Mouse (Mus musculus) MEL (cell line): Measurements from ENCODE around the gene Efemp1.

Source experiments
- CTCF ChIP-seq, 3 experiments: IDR thresholded peaks in 2 of 3; conservative IDR thresholded peaks in 1 of 3; 2 replicates each; pipeline ENCODE4 v1.5.1; 2011 to 2012; ENCODE audit warnings: low read length in 3 of 3, low read depth in 2 of 3, mild to moderate bottlenecking in 2 of 3, improper control_type of control experiment in 1 of 3, inconsistent platforms in 1 of 3, mixed read lengths in 1 of 3, moderate library complexity in 1 of 3; ENCODE audit not compliant: control insufficient read depth in 1 of 3, insufficient read depth in 1 of 3, poor library complexity in 1 of 3, severe bottlenecking in 1 of 3
- E2F4 ChIP-seq: IDR thresholded peaks from 2 replicates; pipeline ENCODE4 v1.6.1; 2011; ENCODE audit warnings: low read depth, low read length, improper control_type of control experiment, borderline replicate concordance
- ELF1 ChIP-seq: IDR thresholded peaks from 2 replicates; pipeline ENCODE4 v1.6.1; 2014; ENCODE audit warnings: low read depth, mild to moderate bottlenecking, inconsistent platforms, low read length, improper control_type of control experiment, moderate library complexity
- EP300 ChIP-seq, 2 experiments: IDR thresholded peaks; 2 replicates each; pipeline ENCODE4 v1.6.1; 2011; ENCODE audit warnings: improper control_type of control experiment in 2 of 2, low read length in 2 of 2, low read depth in 1 of 2, mild to moderate bottlenecking in 1 of 2
- ETS1 ChIP-seq: IDR thresholded peaks from 2 replicates; pipeline ENCODE4 v1.6.1; 2012; ENCODE audit warnings: low read depth, mild to moderate bottlenecking, inconsistent platforms, low read length, improper control_type of control experiment, moderate library complexity
- GABPA ChIP-seq: IDR thresholded peaks from 2 replicates; pipeline ENCODE4 v1.6.1; 2012; ENCODE audit warnings: low read depth, mild to moderate bottlenecking, inconsistent platforms, low read length, improper control_type of control experiment, moderate library complexity
- GATA1 ChIP-seq: IDR thresholded peaks from 2 replicates; pipeline ENCODE4 v1.6.1; 2011; ENCODE audit warnings: low read depth, low read length, improper control_type of control experiment
- POLR2AphosphoS2 ChIP-seq: IDR thresholded peaks from 2 replicates; pipeline ENCODE4 v1.6.1; 2011; ENCODE audit warnings: low read length, improper control_type of control experiment
- RAD21 ChIP-seq: IDR thresholded peaks from 2 replicates; pipeline ENCODE4 v1.6.1; 2011; ENCODE audit warnings: mild to moderate bottlenecking, low read depth, low read length, improper control_type of control experiment
- SMC3 ChIP-seq: IDR thresholded peaks from 2 replicates; pipeline ENCODE4 v1.6.1; 2011; ENCODE audit warnings: low read depth, low read length, improper control_type of control experiment
- TCF12 ChIP-seq: IDR thresholded peaks from 2 replicates; pipeline ENCODE4 v1.6.1; 2014; ENCODE audit warnings: low read depth, mild to moderate bottlenecking, inconsistent platforms, low read length, improper control_type of control experiment, moderate library complexity
- ZKSCAN1 ChIP-seq: IDR thresholded peaks from 2 replicates; pipeline ENCODE4 v1.6.1; 2012; ENCODE audit warnings: low read depth, mild to moderate bottlenecking, inconsistent platforms, low read length, improper control_type of control experiment, moderate library complexity
- ZNF384 ChIP-seq: IDR thresholded peaks from 2 replicates; pipeline ENCODE4 v1.6.1; 2012; ENCODE audit warnings: low read depth, mild to moderate bottlenecking, inconsistent platforms, low read length, improper control_type of control experiment

- no peak for TF ChIP-seq SMC3
- no peak for TF ChIP-seq EP300 (IDR thresholded peaks at IDR 0.05; ENCODE audit: low read depth in 1 of 2, low read length in 2 of 2)
- TF ChIP-seq GABPA: no peak
- no peak for TF ChIP-seq E2F4
- no peak for TF ChIP-seq GATA1
- no peak for TF ChIP-seq CTCF (IDR thresholded peaks at IDR 0.05 in 2 of 3, conservative IDR thresholded peaks at IDR 0.05 in 1 of 3; ENCODE audit: control insufficient read depth in 1 of 3, insufficient read depth in 1 of 3, low read depth in 2 of 3, low read length in 3 of 3, poor library complexity in 1 of 3, severe bottlenecking in 1 of 3)
- TF ChIP-seq ZNF384: no peak
- TF ChIP-seq RAD21: no peak
- TF ChIP-seq TCF12: no peak
- TF ChIP-seq POLR2AphosphoS2: no peak
- TF ChIP-seq ELF1: no peak
- no peak for TF ChIP-seq ETS1
- TF ChIP-seq ZKSCAN1: no peak
These were observed 19.2 kb upstream of the Efemp1 start for GRCm38 (mm10) chr11:28833809-28834208.
